Mouse (Mus musculus) adrenal gland, adult 18-20 months (tissue): ENCODE data around the gene Tmtc2. TPM values are rescaled to one million over a fixed set of nuclear protein-coding genes. Genes with fewer than 3 reads are reported as not detected.

Experiments used
- DNase-seq, 2 experiments: peaks; one replicate each; pipeline ENCODE4 v3.0.0; 2021 to 2022; ENCODE audit warnings: low spot score in 2 of 2
- total RNA-seq, 2 experiments: library from RNA; stranded (reverse); gene quantifications; 1 replicate in 1 of 2; 2 replicates in 1 of 2; pipeline ENCODE4 v1.2.3; 2021

The Tmtc2 gene
- total RNA-seq, 2 experiments from 2014 or later: 3.0 to 5.2 TPM

DNA sequence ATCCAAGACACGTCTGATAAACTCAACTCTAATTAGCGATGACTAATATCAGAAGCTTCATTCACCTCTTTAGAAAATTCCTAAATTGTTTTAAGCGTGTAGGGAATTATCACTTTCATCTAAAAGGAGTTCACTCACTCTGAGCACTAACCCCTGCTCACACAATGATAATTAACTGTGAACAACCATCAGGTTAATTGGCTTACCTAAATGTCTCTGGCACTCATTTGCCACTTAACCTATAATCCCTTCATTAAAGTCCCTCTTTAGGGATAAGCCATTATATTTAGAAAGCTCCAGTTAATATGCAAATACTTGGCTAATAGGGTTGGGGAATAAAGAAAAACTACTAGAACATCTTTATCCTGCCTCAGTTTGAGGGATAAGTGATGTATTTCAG lies 151.1 kb downstream of the Tmtc2 start:
- no peak for DNase-seq

DNA sequence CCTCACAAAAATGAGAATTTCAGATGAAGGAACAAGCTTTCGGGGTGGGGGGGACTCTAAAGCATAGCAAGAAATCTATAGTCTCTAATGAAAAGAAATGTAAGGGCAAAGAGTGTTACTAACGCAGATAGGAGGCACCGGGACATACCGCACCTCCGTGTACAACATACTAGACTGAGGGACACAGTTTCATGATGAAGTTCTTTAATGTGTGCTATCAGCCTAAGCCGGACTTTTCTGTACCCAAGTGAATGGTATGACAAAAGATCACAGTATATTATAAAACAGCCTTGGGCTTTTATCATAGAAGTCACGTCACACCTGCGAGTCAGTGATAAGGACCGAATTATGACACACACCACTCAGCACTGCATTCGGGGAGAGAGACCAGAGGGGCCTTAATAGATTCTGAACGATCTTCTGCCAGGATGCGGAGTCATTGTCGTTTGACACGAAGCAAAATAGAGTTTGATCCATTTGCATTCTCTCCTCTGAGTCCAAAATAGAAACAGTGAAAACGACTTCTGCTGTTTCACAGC lies 156.3 kb downstream of the Tmtc2 start:
- no peak for DNase-seq

DNA sequence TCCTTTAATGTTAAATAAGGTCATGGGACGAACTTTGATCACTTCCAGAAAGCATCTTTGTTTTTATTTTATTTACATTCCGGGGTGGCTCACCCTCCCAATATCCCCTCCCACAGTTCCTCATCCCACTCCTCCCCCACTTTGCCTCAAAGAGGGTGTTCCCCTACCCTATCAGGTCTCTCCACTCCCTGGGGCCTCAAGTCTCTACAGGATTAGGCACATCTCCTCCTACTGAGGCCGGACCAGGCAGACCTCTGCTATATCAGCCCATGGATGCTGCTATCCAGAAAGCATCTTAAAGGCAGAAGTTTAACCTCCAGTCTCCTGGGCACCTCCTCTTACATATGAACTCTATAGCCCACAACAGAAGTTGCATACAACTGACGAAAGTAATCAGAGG lies 157.7 kb downstream of the Tmtc2 start:
- no peak for DNase-seq

DNA sequence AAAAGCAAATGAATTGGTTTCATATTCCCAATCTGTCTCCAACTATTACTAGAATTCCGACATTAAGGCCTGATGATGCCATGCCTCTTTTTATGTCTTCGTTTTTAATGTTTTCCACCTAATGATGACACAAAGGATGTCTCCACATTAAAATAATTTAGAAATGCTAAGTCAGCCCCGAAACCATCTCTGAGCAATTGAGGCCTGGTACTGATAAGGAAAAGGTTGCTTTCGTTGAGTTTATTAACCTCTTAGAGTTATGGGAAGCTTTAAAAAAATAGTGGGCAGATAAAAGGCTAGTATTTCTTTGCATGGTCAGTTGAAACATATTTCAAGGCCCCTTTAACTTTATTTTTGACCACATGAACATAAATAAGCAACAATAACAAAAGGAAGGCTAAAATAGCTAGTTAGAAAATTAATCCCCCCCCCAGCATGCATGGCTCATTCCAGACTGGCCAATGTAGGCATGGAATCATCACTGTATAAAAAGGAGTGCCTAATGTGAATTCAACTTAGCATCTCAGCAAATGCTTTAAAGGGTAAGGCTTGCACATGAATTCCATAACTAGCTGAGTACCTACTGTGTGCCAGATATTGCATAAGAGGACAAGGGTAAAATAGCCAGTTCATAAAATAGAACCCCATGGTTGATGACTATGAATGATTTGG lies 168.3 kb downstream of the Tmtc2 start:
- no peak for DNase-seq

DNA sequence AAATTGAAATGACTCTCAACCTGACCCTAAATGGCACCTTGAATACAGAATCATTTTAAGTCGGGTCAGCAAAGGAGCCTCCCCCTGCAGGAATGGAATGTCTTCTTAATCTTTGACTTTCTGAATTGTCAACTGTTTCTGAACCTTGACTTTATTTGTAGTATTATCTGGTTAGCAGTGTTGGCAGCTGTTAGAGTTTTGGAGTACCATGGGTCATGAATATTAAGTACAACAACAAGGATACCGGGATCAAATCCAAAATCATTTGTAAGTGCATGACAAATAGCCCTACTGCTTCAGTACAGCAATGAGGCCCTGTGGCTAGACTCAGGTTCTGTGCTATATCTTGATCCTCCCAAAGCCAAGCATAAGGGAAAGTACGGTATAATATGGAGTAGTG lies 170.3 kb downstream of the Tmtc2 start:
- no peak for DNase-seq

DNA sequence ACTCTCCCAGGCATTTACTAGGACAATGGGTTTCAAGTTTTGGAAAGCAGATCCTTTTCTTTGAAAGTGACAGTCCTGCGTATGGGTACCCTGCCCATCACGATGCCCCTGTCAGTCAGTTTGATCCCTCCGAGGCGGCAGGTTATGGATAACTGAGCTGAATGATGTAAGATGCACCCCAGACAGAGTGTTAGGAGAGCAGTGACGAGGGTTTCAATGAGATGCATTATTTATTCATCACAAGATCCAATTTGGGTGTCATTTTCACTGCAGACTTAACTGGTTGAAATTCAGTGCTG lies 171.8 kb downstream of the Tmtc2 start:
- DNase-seq: no peak

DNA sequence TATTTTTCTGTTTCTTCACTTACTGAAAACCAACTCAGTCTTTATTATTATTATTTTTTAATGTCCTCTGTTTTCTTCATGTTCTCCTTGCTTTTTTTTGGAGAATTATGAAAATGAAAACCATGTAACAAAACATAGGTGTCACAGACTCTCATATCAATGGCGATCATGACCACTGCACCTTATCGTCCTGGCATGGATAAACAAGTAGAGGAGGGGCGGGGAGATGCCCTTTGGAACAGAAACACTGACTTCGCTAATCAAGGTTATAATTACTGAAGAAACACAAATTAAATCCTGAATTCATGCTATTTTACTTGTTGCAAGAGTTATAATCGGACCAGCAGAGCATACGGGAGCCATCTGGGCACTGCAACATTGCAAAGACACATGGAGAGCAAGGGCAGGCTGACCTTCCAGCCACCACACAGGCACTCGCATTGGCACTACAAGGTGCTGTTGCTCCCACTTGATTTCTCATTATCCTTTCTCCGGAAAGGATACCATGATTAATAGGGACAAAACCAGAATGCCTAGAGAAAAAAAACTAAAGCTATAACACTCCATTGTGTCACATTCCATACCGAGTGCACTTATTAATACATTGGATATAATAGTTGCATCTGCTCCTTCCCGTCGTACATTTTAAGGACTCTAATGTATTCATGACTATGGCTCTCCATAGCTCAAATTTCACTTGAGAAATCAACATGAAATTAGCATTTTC lies 172.3 kb downstream of the Tmtc2 start:
- DNase-seq: no peak

DNA sequence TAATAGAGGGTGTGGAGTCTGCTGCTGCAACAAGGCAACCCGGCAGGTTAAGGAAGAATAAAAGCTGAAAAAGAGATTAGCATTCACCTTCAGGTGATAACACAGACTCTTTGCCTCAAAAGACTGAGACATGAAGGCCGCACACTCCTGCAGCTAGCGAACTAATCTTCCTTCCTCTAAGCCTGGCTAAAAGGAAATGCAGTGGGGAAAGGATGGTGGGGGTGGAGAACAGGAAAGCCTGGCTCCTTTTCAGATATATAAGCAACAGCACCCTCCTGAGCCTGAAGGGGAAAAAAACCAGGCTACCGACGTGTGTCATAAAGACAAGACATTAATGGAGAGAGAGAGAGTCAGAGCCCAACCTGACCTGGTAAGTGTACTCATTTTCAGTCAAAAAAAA lies 174.9 kb downstream of the Tmtc2 start:
- no peak for DNase-seq

DNA sequence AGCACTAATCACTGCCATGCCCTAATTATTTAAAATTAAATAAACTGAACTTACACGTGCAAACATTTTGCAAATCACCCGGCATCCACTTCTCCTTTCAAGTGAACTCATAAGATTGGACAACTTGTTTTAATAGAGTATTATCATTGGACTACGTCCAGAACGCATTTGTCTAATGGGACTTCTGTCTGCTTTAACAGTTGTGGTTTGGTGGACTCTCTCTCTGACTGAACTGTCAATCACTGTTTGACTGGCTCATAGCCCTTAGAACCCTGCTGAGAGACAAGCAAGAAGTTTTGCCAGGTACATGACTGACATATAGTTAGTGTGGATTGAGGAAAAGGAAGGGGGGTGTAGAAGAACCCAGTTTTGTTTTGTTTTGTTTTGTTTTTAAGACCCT lies 190.2 kb downstream of the Tmtc2 start:
- no peak for DNase-seq

DNA sequence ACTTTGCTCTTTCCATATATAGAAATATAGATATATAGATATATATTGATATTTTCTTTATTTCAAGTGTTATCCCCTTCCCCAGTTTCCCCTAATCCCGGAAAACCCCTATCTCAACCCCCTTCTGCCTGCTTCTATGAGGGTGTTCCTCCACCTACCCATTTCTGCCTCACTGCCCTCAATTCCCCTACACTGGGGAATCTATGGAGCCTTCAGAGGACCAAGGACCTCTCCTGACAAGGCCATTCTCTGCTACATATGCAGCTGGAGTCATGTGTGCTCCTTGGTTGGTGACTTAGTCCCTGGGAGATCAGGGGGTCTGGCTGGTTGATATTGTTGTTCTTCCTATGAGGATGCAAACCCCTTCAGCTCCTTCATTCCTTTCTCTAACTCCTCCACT lies 192.5 kb downstream of the Tmtc2 start:
- DNase-seq: no peak

DNA sequence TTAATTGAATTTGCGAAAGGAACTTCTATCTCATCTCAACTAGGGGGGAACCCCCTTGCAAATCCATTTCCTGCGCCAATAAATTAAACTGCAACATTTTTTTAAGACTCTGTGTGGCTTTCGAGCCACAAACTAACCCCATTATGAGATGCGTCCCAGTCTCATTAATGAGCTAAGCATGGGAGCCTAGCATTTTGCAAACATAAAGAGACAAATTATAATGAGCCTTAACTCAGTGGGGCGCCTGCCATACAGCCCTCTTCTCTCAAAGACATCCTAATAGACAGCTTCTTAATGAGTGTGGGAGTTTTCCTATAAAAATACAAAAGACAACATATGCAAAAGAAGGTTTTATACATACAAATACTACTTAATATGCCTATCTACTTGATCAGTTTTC lies 193.0 kb downstream of the Tmtc2 start:
- no peak for DNase-seq

DNA sequence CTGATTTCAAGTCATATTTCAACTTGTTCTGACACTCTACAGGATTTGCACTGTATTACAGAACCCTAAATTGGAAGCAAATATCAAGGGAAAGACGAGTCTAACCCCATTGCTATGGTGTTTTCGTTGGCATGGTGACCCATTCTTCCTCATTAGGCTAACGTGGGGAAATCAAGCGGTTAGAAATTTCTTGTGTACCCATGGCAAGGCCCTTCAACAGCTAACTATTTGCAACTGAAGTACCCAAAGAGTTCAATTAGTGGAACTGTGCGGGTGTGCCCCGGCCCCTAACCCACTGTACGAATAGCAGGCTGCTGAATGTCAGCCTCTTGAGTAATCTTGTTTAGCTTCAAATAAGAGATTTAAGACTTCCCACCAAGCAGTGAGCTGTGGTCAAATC lies 193.7 kb downstream of the Tmtc2 start:
- DNase-seq: no peak

DNA sequence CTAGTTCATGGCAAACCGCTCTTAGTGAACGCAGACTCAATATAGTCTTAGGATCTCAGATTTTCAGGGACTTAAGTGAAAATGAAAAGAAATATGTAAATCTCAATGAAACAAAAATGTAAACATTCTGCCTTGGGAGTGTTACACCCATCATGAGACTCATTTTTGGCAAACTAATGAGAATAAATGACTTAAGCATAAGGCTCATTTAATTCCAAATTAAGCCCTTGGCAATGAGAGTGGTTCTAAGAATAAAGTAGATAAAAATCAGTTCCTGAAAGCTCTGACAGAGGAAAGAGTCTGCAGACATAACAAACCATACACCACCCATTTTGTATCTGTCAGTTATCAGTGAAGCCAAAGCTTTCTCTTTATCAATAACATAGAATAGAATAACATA lies 196.5 kb downstream of the Tmtc2 start:
- no peak for DNase-seq

DNA sequence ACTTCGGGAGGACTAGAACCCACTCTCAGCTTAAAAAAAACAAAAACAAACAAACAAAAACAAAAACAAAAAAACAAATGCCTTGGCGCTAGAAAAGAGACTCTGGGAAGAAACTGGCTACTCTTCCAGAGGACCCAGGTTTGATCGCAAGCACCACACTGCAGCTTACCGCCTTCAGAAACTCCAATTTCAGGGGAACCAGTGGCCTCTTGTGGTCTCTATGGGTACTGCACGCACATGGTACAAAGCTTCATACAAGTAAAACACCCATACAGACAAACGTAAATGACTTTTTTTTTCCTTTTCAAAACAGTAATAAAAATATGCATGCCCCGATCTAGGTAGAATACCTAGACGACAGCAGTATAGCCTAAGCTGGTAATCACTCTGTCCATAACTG lies 201.0 kb downstream of the Tmtc2 start:
- DNase-seq: no peak

DNA sequence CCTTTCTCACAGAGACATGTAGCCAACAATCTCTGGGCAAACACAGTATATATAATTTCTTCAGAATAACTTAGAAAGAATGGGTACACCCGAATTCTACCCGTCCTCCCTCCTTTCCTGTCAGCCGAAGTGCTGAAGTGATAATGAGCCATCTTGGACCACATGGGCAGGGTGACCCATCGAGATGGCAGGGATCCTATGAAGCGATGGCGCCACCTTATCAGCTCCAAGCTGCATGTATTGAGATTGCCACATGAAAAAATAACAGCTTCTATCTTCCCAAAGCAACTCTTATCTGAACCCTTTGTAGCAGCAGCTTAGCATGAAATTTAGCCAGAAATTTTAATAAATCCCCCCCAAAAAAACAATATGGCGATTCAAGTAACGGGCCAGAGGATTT lies 206.0 kb downstream of the Tmtc2 start:
- no peak for DNase-seq

DNA sequence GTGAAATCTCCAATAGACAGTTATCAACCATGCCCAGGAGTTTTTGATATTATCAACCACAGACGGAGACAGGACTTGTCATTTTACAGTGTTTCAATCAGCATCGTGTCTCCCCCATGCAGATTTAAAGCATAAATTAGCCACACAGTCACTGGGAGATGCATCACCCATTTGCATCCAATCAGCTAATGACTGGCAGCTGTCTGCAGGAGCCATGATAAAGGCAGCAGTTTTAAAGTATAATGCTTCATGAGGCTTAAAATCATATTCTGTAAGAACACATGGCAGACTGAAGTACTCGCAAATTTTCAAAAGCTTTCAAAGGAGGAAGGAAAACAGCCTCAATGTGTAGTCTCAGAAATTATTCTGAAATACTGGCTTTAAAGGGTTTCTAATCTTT lies 209.8 kb downstream of the Tmtc2 start:
- DNase-seq: no peak

DNA sequence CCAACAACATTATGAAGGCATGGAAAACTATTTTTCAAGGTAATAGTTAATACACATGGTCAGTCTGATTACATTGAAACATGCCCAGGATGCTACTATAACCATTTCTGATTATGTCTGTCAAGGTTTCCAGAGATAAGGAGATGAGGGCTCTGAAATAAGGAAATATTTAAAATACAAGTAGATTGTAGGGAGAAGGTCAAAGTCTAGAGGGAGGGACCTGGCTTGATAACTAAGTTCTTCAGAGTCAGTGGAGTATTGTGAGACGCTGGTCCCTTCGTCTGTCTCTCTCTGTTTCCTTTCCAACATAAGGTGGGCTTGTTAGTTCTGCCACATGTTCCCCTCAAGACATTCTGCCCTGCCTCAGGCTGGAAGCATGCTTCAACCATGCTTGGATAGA lies 223.9 kb downstream of the Tmtc2 start:
- DNase-seq: no peak

DNA sequence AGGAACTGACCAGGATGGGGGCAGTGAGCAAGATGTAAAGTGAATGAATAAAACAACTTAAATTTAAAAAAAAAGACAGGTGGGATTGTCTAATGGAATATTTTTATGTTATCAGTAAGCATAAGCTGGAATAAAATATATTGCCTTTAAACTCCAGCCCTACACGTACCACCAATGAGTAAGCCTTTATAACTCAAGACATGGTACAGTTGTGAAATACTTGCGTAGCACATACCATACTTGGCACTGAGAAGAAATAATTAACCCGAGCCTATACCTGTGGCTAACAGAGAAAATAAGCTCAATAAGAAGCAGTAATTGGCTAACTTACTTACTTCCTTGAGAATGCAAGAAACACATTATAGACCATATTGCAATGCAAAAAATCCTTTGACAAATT lies 228.3 kb downstream of the Tmtc2 start:
- no peak for DNase-seq

DNA sequence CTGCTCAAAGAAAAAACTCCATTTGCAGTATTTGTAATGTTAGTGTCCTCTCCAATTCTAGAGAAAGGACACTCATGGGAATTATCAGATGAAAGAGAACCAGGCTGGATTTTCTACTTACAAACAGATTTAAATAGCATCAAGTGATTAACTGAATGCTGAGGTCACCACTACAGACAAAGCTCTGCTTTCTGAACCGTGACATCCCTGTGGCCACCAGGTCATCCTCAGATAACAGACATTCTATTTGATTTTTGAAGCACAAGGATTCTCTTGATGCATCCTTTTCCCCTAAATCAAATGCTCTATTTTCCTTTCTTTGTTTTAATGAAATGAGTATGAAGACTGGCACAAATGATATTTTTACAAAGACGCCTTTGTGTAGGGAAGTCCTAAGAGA lies 241.4 kb downstream of the Tmtc2 start:
- no peak for DNase-seq

DNA sequence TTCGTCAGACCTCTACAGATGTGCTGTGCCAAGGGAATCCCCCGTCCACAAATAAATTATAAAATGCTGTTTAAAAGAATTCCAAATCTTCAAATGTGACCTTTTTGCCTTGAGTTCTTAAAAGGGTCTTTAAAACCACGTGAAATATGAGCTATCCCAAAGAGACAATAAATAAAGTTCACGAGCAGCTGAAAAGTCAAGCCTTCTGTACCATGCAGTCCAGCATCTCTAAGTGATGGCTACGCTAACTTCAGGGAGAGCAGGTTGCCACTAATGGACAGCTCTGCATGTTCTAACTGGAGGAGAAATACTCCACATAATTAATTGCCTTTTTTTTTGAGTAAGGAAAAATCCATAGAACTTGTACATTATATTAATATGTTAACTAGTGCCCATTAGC lies 243.9 kb downstream of the Tmtc2 start:
- DNase-seq: no peak

DNA sequence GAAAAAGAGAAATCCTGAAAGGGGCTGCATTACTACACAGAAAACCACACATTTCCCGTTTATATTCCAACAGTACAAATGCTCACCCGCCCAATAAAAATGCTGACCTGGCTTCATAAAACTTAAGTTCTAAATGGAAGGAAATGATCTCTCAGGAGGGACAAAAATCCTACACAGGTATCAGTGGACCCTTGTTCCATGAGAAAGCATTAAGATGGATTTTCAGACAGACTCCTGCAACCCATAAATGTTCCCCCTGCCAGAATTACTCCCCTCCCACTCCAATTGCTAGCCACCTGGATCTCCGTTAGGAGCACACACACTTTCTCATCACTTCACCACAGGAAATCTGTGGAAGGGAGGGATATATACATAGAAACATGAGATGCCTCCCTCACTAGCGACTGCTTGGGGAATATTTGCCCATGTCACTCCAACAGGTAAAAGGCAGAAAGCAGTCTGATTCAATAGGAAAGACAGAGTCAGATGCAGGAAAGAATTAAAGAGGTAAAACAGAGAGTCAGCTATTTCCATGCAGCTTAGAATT lies 250.5 kb downstream of the Tmtc2 start:
- no peak for DNase-seq

DNA sequence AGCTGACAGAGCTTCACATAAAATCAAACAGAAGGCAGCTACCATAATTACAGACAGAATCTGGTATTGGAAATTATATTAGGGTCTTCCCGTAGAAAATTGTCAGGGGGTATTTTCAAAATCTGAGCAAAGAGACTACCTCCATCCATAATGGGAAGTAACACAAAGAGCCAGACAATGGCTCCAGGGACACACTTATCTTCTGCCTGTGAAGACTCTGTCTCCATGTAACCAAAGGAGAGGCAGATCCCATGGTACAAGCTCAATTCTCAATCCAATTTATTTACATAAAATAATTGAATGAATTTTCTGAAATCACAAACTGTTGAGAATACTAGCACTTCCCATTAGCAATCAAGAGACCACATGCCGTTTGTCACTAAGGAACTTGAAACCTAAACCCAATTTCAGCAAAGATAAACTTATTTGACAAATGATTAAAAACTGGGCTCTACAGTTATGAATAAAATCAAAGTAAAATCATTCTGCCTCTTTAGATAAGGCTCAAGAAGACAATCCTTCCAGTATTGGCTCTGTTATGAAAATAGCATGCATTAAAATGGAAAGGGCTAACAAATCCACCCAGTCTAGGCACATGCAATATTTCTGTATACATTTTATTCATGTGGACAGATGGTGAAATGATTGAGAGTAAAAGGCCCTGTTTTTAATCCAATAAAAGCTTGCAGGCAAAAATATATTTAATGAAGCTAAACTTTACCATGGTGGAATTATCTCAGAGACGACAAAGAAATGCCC lies 254.8 kb downstream of the Tmtc2 start:
- no peak for DNase-seq
